1 mouse cellular context compared by ENCODE assay signal in the genomic region with DNA sequence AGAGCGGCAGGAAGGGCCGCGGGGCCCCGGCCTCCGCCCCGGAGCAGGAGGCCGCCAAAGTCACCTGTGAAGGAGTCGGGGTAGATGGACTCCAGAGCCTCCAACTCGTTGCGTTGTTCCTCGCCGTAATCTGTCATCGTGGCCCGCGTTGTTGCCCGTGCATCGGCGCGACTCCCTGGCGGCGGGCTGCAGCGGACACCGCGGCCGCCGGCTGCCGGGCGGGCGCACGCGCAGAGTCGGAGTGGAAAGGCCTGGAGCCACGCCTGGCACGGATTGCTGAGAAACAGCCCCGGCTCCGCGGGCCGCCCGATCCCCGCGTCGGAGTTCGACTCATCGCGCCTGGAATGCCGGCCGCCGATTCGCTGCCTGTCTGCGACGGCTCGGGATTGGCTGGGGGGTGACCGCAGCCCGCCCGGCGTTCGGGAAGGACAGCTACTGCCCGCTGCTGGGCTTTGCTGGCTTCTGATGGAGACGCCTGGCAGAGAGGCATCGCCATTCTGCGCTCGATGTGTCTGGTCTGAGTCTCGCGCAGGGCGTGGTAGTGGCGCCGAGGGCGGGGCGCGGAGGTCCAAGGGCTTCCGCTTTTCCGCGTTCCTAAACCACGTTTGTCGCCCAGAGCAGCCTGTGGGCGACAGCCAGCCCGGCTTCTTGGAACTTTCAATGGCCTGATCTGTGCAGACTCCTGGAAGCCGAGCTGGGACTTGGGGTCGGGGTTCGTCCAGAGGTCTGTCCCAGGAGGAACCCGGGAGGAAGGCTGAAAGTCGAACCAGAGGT.
A peak's percentile ranks its signal among the peaks of the same experiment; 100 is the strongest.
TF ChIP-seq lines count a peak whose summit lies in the region.

A gene (minus strand): TSS at position 323 of the 774 bp plus-strand sequence.

TF ChIP-seq in CH12.LX, 34 proteins besides CTCF, POLR2A, EP300 and RAD21 (continued from another document):
- TF ChIP-seq JUN (IDR thresholded peaks at IDR 0.05; ENCODE audit: insufficient read depth, low read depth, low read length) (no peak), ZMIZ1 (IDR thresholded peaks at IDR 0.05; ENCODE audit: low read depth, low read length) (peak; percentile 55; the same call in 1 of the 2 replicates), USF2 (conservative IDR thresholded peaks at IDR 0.05; ENCODE audit: low read depth, low read length) (no peak), HCFC1 (IDR thresholded peaks at IDR 0.05; ENCODE audit: low read depth, low read length) (peak; percentile 85), MXI1 (IDR thresholded peaks at IDR 0.05; ENCODE audit: low read depth, low read length) (peak; percentile 94), MEF2A (IDR thresholded peaks at IDR 0.05; ENCODE audit: borderline replicate concordance, low read depth, low read length) (no peak; the same call in 1 of the 2 replicates), ZC3H11A (IDR thresholded peaks at IDR 0.05; ENCODE audit: low read depth, low read length) (no peak), IRF4 (IDR thresholded peaks at IDR 0.05; ENCODE audit: low read depth, low read length) (peak; percentile 54; the same call in 1 of the 2 replicates), PAX5 (IDR thresholded peaks at IDR 0.05; ENCODE audit: low read length) (no peak), KAT2A (IDR thresholded peaks at IDR 0.05; ENCODE audit: insufficient replicate concordance, low read length) (no peak), MAZ (IDR thresholded peaks at IDR 0.05; ENCODE audit: low read depth, low read length) (0 out of 2 replicates have a peak, but pooled peaks have one; percentile 15), BHLHE40 (IDR thresholded peaks at IDR 0.05; ENCODE audit: low read depth, low read length) (peak; percentile 45), MAX (IDR thresholded peaks at IDR 0.05; ENCODE audit: low read length) (peak; percentile 54; the same call in 1 of the 2 replicates), ELF1 (IDR thresholded peaks at IDR 0.05; ENCODE audit: low read depth, low read length) (peak; percentile 92), NRF1 (IDR thresholded peaks at IDR 0.05; ENCODE audit: low read depth, low read length) (peak; percentile 91), GABPA (IDR thresholded peaks at IDR 0.05; ENCODE audit: insufficient replicate concordance, low read depth, low read length) (no peak), UBTF (IDR thresholded peaks at IDR 0.05; ENCODE audit: low read depth, low read length) (peak; percentile 85; the same call in 1 of the 2 replicates), JUND (conservative IDR thresholded peaks at IDR 0.05; ENCODE audit: low read depth, low read length) (no peak), TBP (conservative IDR thresholded peaks at IDR 0.05; ENCODE audit: low read depth, low read length) (peak; percentile 87), POLR2AphosphoS2 (IDR thresholded peaks at IDR 0.05; ENCODE audit: low read depth, low read length) (0 out of 2 replicates have a peak, but pooled peaks have one; percentile 53)
